Mouse (Mus musculus) liver (tissue): ENCODE data around the gene Tchp.

Source experiments
- DNase-seq: peaks from one replicate; pipeline ENCODE4 v3.0.0-alpha.2; 2020; ENCODE audit warnings: mixed read lengths

The Tchp gene

GRCm38 (mm10) chr5:114742572-114742971 is 35.0 kb downstream of the Tchp start:
- DNase-seq, result no peak

GRCm38 (mm10) chr5:114742998-114743696 is 35.6 kb downstream of the Tchp start:
- DNase-seq, result no peak

GRCm38 (mm10) chr5:114743697-114744090 is 36.1 kb downstream of the Tchp start:
- DNase-seq, result no peak

GRCm38 (mm10) chr5:114745581-114745980 is 38.0 kb downstream of the Tchp start:
- no peak for DNase-seq

GRCm38 (mm10) chr5:114746886-114747285 is 39.3 kb downstream of the Tchp start:
- no peak for DNase-seq

DNA sequence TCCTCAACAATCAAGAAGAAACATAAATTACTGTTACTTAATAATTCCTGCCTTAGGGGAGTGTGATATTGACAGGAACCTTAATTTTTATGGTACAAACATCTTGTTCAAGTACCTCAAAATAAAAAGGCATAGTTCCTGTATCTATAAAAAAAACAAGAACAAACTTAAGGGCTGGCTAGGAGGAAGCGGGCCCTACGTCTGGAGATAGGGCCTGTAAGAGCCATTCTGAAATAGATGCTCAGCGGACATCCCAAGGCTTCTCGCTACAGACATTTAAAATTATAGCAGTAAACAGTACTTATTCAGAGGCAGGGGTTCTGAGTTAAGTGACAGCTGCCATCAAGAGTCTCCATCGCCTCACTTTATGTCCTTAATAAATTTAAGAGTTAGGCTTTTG is 40.0 kb downstream of the Tchp start:
- DNase-seq, result no peak

GRCm38 (mm10) chr5:114750325-114750724 is 42.8 kb downstream of the Tchp start:
- no peak for DNase-seq

DNA sequence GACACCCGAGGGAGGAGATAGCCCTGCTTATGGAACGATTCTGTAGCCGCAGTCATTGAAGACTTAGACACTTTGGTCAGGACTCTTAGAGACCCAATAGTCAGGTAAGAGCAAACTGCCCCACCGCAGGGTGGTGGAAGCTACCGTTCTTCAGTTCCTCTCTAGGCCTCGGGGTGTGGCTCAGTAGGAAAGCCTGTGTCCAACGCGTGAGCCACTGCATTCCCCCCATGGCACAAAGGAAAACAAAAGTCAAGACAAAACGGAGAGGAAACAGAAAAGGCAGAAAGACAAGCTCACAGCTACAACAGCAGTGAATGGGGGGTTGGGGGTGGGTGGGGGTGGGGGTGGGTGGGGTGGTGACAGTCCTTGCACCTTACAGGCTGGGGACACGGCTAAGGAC is 44.8 kb downstream of the Tchp start:
- no peak for DNase-seq

GRCm38 (mm10) chr5:114753384-114753783 is 45.8 kb downstream of the Tchp start:
- DNase-seq, result no peak

DNA sequence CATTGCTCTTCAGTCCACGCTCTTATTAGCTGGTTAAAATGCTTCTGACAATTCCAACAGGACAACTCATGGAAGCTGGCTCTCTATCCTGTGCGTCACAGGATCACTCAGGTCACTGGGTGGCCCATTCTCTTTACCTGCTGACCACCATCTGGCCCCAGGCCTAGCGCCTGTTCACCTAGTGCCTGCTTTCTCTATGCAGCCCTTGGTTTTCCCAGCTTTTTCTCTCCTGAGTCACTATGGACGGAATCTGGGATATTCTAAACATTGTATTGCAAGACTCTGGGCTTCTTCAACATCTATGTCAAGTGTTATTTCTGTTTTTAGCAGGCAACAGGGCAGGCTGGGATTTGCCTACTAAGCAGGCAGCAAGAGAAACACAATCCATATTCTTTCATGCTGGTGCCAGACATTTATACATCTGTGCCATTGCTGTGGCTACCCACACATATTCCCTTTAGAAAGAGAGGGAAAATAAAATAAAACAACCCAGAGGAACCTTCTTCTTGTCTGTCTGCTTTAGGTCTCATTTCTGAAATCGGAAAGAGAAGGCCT is 52.1 kb downstream of the Tchp start:
- no peak for DNase-seq

GRCm38 (mm10) chr5:114761980-114762379 is 54.4 kb downstream of the Tchp start:
- DNase-seq, result no peak

DNA sequence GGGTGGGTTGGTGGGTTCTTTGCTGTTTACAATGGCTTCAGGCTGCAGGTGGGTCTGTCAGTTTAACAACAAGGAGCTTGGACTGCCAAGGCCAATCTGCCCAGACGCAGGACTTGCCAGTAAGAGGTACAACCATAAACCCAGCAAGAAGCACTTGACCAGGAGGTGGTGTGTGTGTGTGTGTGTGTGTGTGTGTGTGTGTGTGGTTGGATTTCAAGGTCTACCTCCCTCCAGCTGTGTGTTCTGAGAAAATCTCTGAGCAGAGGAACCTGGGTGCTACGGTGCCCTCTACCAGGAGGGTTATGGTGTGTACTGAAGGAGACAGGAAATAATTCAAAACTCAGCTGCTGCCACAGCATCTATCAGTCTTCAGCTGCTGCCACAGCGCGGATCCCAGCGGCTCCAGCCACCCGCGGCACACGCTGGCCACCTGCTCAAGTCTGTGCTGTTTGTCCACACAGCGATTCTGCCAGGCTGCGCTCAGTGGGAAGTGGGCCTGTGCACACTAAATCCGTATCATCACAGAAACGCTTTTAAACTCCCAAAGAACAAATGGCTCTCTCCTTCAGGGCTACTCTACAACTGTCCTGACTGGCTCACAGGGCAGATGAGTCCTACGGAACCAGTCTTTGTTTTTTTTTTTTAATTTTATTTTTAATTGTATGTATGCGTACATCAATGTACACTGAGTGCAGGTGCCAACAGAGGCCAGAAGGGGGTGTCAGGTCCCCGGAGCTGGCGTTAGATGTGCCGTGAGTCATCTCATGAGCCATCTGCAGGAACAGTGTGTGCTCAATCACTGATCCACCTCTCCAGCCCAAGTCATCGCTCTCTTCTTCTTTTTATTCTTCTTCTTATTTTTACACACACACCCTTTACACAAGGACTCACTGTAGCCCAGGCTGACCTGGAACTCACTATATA is 57.5 kb downstream of the Tchp start:
- no peak for DNase-seq

GRCm38 (mm10) chr5:114766686-114767085 is 59.1 kb downstream of the Tchp start:
- no peak for DNase-seq

DNA sequence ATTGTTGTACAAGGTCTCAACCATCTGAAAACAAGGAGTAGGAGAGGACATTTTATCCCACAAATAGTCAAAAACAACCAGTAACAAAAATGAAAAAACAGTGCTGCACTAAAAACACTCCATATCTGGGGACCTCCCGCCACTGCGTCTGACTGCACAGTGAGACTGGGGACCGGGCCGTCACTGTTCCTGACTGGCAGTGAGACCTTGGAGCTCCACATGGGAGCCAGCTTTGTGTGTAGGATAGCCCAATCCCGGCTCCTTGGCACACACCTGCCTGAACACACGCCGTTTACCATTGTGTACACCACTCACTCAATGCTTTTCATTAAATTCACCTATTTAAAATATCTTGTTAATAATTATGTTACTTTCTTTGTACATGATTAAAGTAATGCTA is 59.6 kb downstream of the Tchp start:
- DNase-seq, result no peak

DNA sequence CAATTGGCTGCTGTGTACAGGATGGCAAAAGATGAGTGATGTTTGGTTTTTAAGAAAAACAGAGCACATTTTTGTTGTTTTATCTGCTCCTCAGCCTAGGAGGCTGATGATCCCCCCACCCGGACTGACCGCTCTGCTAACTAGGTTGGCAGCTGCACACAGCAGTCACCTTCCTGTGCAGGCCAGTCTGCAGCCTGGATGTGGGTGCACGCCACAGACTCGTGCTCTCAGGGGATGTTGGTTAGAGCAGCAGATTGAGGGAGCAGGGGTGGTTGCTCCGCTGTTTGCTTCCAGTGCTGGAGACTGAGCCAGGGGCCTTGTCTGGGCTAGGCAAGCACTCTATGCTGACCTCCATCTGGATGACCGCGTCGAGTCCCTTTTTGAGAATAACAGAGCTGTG is 62.2 kb downstream of the Tchp start:
- no peak for DNase-seq

DNA sequence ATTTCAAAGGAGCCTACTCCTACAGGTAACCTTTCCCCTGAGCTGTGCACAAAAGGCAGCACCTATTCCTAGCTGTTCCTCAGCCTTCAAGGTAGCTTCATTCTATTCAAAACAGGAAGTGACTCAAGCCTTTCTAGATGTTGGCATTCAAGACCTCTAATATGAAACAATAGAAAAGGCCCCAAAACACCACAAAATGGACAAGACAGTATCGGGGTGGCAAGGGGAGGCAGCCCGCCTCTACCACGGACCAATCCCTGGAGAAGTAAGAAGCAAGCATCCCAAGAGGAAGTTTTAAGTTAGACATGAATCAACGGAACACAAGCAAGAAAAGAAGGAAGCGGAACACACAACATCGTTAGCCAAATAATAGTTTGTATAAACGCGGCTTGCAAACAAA is 64.2 kb downstream of the Tchp start:
- no peak for DNase-seq
